Mouse (Mus musculus) adrenal gland, postnatal 25 days (tissue): ENCODE measurements around the gene Gtf3c2. TPM values are rescaled to one million over a fixed set of nuclear protein-coding genes. Genes with fewer than 3 reads are reported as not detected.

ENCODE experiments used
- DNase-seq: peaks from one replicate; pipeline ENCODE4 v3.0.0; 2021; ENCODE audit warnings: mixed read lengths
- total RNA-seq: library from RNA; stranded (reverse); gene quantifications from 2 replicates; pipeline ENCODE4 v1.2.3, GENCODE M21; 2021

Gtf3c2 gene
- total RNA-seq, 1 experiment from 2014 or later, result 82.5 TPM

GRCm38 (mm10) chr5:31138968-31139425, 40.9 kb downstream of the Gtf3c2 start:
- DNase-seq, result peak; percentile 38

GRCm38 (mm10) chr5:31138241-31138967, 41.5 kb downstream of the Gtf3c2 start, which contains the start of gene Ucn:
Ucn (minus strand) TSS chr5:31138829.
- DNase-seq, result no peak

GRCm38 (mm10) chr5:31137658-31138057, 42.3 kb downstream of the Gtf3c2 start:
- no peak for DNase-seq

- no peak for DNase-seq
Observed at GRCm38 (mm10) chr5:31136730-31137424, 43.1 kb downstream of the Gtf3c2 start.

- no peak for DNase-seq
Observed at GRCm38 (mm10) chr5:31126050-31126449, 53.9 kb downstream of the Gtf3c2 start.

GRCm38 (mm10) chr5:31123481-31123880, 56.5 kb downstream of the Gtf3c2 start:
- DNase-seq, result no peak

GRCm38 (mm10) chr5:31121111-31121510, 58.8 kb downstream of the Gtf3c2 start:
- no peak for DNase-seq

GRCm38 (mm10) chr5:31116912-31117311, 63.0 kb downstream of the Gtf3c2 start:
- no peak for DNase-seq

GRCm38 (mm10) chr5:31116354-31116753, 63.6 kb downstream of the Gtf3c2 start, which contains the start of gene Trim54:
Trim54 (plus strand) TSS chr5:31116712.
- DNase-seq, result no peak

- DNase-seq, result no peak
Observed at GRCm38 (mm10) chr5:31110781-31111180, 69.2 kb downstream of the Gtf3c2 start.

GRCm38 (mm10) chr5:31108000-31108490, 71.9 kb downstream of the Gtf3c2 start, which contains the start of gene Slc30a3:
Slc30a3 (minus strand) TSS chr5:31108237.
- DNase-seq, result no peak

Other genes with a start within 250 kb of the Gtf3c2 start
- 1.0 TPM in 1 of 2 replicates, not detected in the other for gene Cgref1, start 234.6 kb downstream of the Gtf3c2 start, total RNA-seq
- 131 TPM in 2 replicates for gene Preb, start 219.8 kb downstream of the Gtf3c2 start, total RNA-seq
- gene Tcf23, start 211.5 kb downstream of the Gtf3c2 start, total RNA-seq, result 0.70 and 1.3 TPM in 2 replicates
- 136 and 139 TPM in 2 replicates for gene Atraid, start 131.8 kb downstream of the Gtf3c2 start, total RNA-seq
- 26.4 and 32.1 TPM in 2 replicates for gene Slc5a6, start 131.2 kb downstream of the Gtf3c2 start, total RNA-seq
- gene Cad, start 125.4 kb downstream of the Gtf3c2 start, total RNA-seq, result 28.3 and 29.1 TPM in 2 replicates
- gene Dnajc5g, start 73.9 kb downstream of the Gtf3c2 start, total RNA-seq, result not detected in 2 replicates
- not detected in 2 replicates for gene Slc30a3, start 71.9 kb downstream of the Gtf3c2 start, total RNA-seq
- not detected in 2 replicates for gene Trim54, start 63.4 kb downstream of the Gtf3c2 start, total RNA-seq
- not detected in 2 replicates for gene Ucn, start 41.3 kb downstream of the Gtf3c2 start, total RNA-seq
- gene Mpv17, start 25.9 kb downstream of the Gtf3c2 start, total RNA-seq, result 60.3 and 66.6 TPM in 2 replicates
- gene Gm29609, start 233 bp downstream of the Gtf3c2 start, total RNA-seq, result 3.2 and 3.5 TPM in 2 replicates
- 97.6 and 99.5 TPM in 2 replicates for gene Snx17, start 13.1 kb upstream of the Gtf3c2 start, total RNA-seq
- gene Eif2b4, start 13.3 kb upstream of the Gtf3c2 start, total RNA-seq, result 45.2 and 52.6 TPM in 2 replicates
- 28.4 and 34.3 TPM in 2 replicates for gene Zfp513, start 22.2 kb upstream of the Gtf3c2 start, total RNA-seq
- gene Ppm1g, start 40.5 kb upstream of the Gtf3c2 start, total RNA-seq, result 105 and 137 TPM in 2 replicates
- gene Nrbp1, start 60.7 kb upstream of the Gtf3c2 start, total RNA-seq, result 80.5 and 107 TPM in 2 replicates
- not detected in 2 replicates for gene Gm9970, start 61.1 kb upstream of the Gtf3c2 start, total RNA-seq
- gene Krtcap3, start 71.5 kb upstream of the Gtf3c2 start, total RNA-seq, result 5.2 and 5.3 TPM in 2 replicates
- gene Ift172, start 111.0 kb upstream of the Gtf3c2 start, total RNA-seq, result 39.9 and 46.1 TPM in 2 replicates
- 4.1 and 6.7 TPM in 2 replicates for gene Fndc4, start 115.9 kb upstream of the Gtf3c2 start, total RNA-seq
- 0.55 and 0.95 TPM in 2 replicates for gene Gckr, start 117.3 kb upstream of the Gtf3c2 start, total RNA-seq